Mouse (Mus musculus) lung, embryonic 15.5 days (tissue): Measurements from ENCODE around the gene Cpne1. TPM values are rescaled to one million over a fixed set of nuclear protein-coding genes. Genes with fewer than 3 reads are reported as not detected.
"Not testable (repeated sequence)": the region's sequence is repeated elsewhere in the genome, so short reads cannot be mapped to it uniquely, and the experiment has no call there.

Experiments used
- ATAC-seq: fragments of 200-750 bp; cut with Nextera tagmentation; 2 replicates; pipeline ENCODE4 v1.8.0; 2017; ENCODE audit warnings: moderate number of reproducible peaks, borderline replicate concordance; ENCODE audit not compliant: low FRiP score, low TSS enrichment; ENCODE audit errors: extremely low read depth
- H3K27ac ChIP-seq: fragments of 300-500 bp; sonication (generic); 2 replicates; pipeline ENCODE4 v1.5.1; 2015; ENCODE audit warnings: moderate library complexity, mild to moderate bottlenecking, inconsistent platforms
- H3K27me3 ChIP-seq: fragments of 300-500 bp; sonication (generic); 2 replicates; pipeline ENCODE4 v1.6.1; 2015; ENCODE audit warnings: inconsistent platforms
- H3K36me3 ChIP-seq: fragments of 300-500 bp; sonication (generic); 2 replicates; pipeline ENCODE4 v1.6.1; 2015; ENCODE audit warnings: inconsistent platforms
- H3K4me1 ChIP-seq: fragments of 300-500 bp; sonication (generic); 2 replicates; pipeline ENCODE4 v1.6.1; 2015; ENCODE audit warnings: inconsistent platforms
- H3K4me2 ChIP-seq: fragments of 300-500 bp; sonication (generic); 2 replicates; pipeline ENCODE4 v1.6.1; 2015; ENCODE audit warnings: inconsistent platforms, mild to moderate bottlenecking, moderate library complexity
- H3K4me3 ChIP-seq: fragments of 300-500 bp; sonication (generic); 2 replicates; pipeline ENCODE4 v1.5.1; 2015; ENCODE audit warnings: mild to moderate bottlenecking, inconsistent platforms
- H3K9ac ChIP-seq: fragments of 300-500 bp; sonication (generic); 2 replicates; pipeline ENCODE4 v1.6.1; 2015; ENCODE audit warnings: inconsistent platforms
- H3K9me3 ChIP-seq: fragments of 300-500 bp; sonication (generic); 2 replicates; pipeline ENCODE4 v1.6.1; 2016; ENCODE audit warnings: inconsistent platforms
- WGBS: fragments of 180-500 bp; shearing (Covaris S2); methylation state at CpG from one replicate; pipeline ENCODE4 v1.1.7; 2015; 5-methylcytosine and 5-hydroxymethylcytosine counted together
- polyA plus RNA-seq: library from polyadenylated mRNA; unstranded; fragments of >200 nt; fragmentation: Nextera tagmentation; extraction: Ambion mirVana; gene quantifications from 2 replicates; pipeline ENCODE4 v1.2.1, GENCODE M21; 2015

Cpne1 gene
- polyA plus RNA-seq, 1 experiment from 2014 or later, result 76.2 TPM

GRCm38 (mm10) chr2:156123731-156124130, 12.0 kb upstream of the Cpne1 start:
- Histone ChIP-seq H3K4me3 (no peak overlapping the region), H3K9me3 (no peaks in the 10 kb centered on the region), H3K4me2 (no peak overlapping the region), H3K9ac (no peak overlapping the region), H3K27ac (no peak overlapping the region), H3K36me3 (no peaks in the 10 kb centered on the region; the same call in 1 of the 2 replicates), H3K4me1 (no peaks in the 10 kb centered on the region), H3K27me3 (no peaks in the 10 kb centered on the region)
- WGBS, result 89% methylated on average over 5 of the region's 5 CpGs
- no peak for ATAC-seq

- Histone ChIP-seq H3K27ac (no peak overlapping the region), H3K4me2 (no peak overlapping the region), H3K9me3 (no peaks in the 10 kb centered on the region), H3K36me3 (no peaks in the 10 kb centered on the region; the same call in 1 of the 2 replicates), H3K9ac (no peak overlapping the region), H3K4me1 (no peaks in the 10 kb centered on the region), H3K4me3 (no peak overlapping the region), H3K27me3 (no peaks in the 10 kb centered on the region)
- ATAC-seq, result no peak
Observed at GRCm38 (mm10) chr2:156119566-156119965, 7.8 kb upstream of the Cpne1 start.

GRCm38 (mm10) chr2:156112080-156112423, 287 bp upstream of the Cpne1 start:
- not testable (repeated sequence) for ATAC-seq, H3K9me3 ChIP-seq, H3K36me3 ChIP-seq, H3K27me3 ChIP-seq
- Histone ChIP-seq H3K9ac (peak overlapping the region; percentile 92), H3K4me3 (peak overlapping the region; percentile 82), H3K4me2 (peak overlapping the region; percentile 55), H3K4me1 (peaks cover 10% of the 10 kb centered on the region), H3K27ac (peak overlapping the region; percentile 92)
- 17% methylated on average over 5 of the region's 5 CpGs for WGBS

- WGBS, result under 1% methylated on average over 16 of the region's 16 CpGs
- Histone ChIP-seq H3K27me3 (no peaks in the 10 kb centered on the region), H3K9ac (peak overlapping the region; percentile 92), H3K27ac (peak overlapping the region; percentile 92), H3K9me3 (no peaks in the 10 kb centered on the region), H3K4me2 (peak overlapping the region; percentile 63), H3K4me3 (peak overlapping the region; percentile 82), H3K4me1 (peaks cover 10% of the 10 kb centered on the region), H3K36me3 (peaks cover 5% of the 10 kb centered on the region; the same call in 1 of the 2 replicates)
- peak; percentile 72 for ATAC-seq
Observed at GRCm38 (mm10) chr2:156110627-156111357, 973 bp downstream of the Cpne1 start.

GRCm38 (mm10) chr2:156091926-156092325, 19.8 kb downstream of the Cpne1 start:
- H3K27ac ChIP-seq, result no peak overlapping the region
- peaks cover 34% of the 10 kb centered on the region for H3K36me3 ChIP-seq
- no peaks in the 10 kb centered on the region for H3K27me3 ChIP-seq
- ATAC-seq, result no peak
- 47% methylated on average over 5 of the region's 5 CpGs for WGBS
- H3K9me3 ChIP-seq, result no peaks in the 10 kb centered on the region
- H3K4me3 ChIP-seq, result no peak overlapping the region
- H3K9ac ChIP-seq, result no peak overlapping the region
- H3K4me2 ChIP-seq, result no peak overlapping the region
- H3K4me1 ChIP-seq, result peaks cover 9% of the 10 kb centered on the region

GRCm38 (mm10) chr2:156089799-156090198, 22.0 kb downstream of the Cpne1 start:
- H3K4me3 ChIP-seq, result no peak overlapping the region
- no peak overlapping the region for H3K27ac ChIP-seq
- H3K9me3 ChIP-seq, result no peaks in the 10 kb centered on the region
- 81% methylated on average over 1 of the region's 1 CpGs for WGBS
- peaks cover 9% of the 10 kb centered on the region for H3K4me1 ChIP-seq
- no peak overlapping the region for H3K9ac ChIP-seq
- H3K27me3 ChIP-seq, result no peaks in the 10 kb centered on the region
- ATAC-seq, result no peak
- peaks cover 12% of the 10 kb centered on the region for H3K36me3 ChIP-seq
- H3K4me2 ChIP-seq, result no peak overlapping the region

- no peaks in the 10 kb centered on the region for H3K9me3 ChIP-seq
- 82% methylated on average over 7 of the region's 7 CpGs for WGBS
- ATAC-seq, result no peak
- H3K4me2 ChIP-seq, result no peak overlapping the region
- H3K4me1 ChIP-seq, result peaks cover 9% of the 10 kb centered on the region
- no peak overlapping the region for H3K27ac ChIP-seq
- H3K9ac ChIP-seq, result no peak overlapping the region
- H3K27me3 ChIP-seq, result no peaks in the 10 kb centered on the region
- H3K36me3 ChIP-seq, result peaks cover 11% of the 10 kb centered on the region; the same call in 1 of the 2 replicates
- no peak overlapping the region for H3K4me3 ChIP-seq
Observed at GRCm38 (mm10) chr2:156087391-156088110, 24.2 kb downstream of the Cpne1 start.

DNA sequence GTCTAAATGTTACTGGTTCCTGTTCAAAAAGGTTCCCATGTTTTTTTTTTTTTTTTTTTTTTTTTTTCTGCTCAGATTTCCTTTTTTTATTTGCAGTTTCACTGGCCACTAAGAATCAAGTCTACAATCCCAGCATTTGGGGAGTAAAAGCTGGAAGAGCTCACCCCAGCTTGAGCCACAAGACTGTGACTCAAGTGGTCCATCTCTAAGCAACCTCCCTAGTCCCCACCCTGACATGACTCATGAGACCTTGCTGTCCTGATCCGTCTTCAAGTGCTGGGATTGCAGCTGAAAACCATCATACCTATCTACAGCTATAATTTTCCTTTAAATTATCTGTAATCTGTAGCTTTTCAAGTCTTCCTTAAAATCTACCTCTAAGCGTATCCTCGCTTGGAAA, 27.2 kb downstream of the Cpne1 start:
- H3K9me3 ChIP-seq, result no peaks in the 10 kb centered on the region
- no peak for ATAC-seq
- no peaks in the 10 kb centered on the region for H3K27me3 ChIP-seq
- H3K4me1 ChIP-seq, result no peaks in the 10 kb centered on the region
- no peak overlapping the region for H3K9ac ChIP-seq
- H3K36me3 ChIP-seq, result peaks cover 3% of the 10 kb centered on the region; the same call in 1 of the 2 replicates
- H3K27ac ChIP-seq, result no peak overlapping the region
- no peak overlapping the region for H3K4me2 ChIP-seq
- no peak overlapping the region for H3K4me3 ChIP-seq
- 83% methylated on average over 3 of the region's 3 CpGs for WGBS

GRCm38 (mm10) chr2:156080391-156080790, 31.4 kb downstream of the Cpne1 start:
- ATAC-seq, result no peak
- Histone ChIP-seq H3K27me3 (no peaks in the 10 kb centered on the region), H3K4me3 (no peak overlapping the region), H3K9ac (no peak overlapping the region), H3K9me3 (no peaks in the 10 kb centered on the region), H3K4me1 (no peaks in the 10 kb centered on the region), H3K4me2 (no peak overlapping the region), H3K27ac (no peak overlapping the region), H3K36me3 (peaks cover 38% of the 10 kb centered on the region)
- WGBS, result 70% methylated on average over 7 of the region's 7 CpGs

DNA sequence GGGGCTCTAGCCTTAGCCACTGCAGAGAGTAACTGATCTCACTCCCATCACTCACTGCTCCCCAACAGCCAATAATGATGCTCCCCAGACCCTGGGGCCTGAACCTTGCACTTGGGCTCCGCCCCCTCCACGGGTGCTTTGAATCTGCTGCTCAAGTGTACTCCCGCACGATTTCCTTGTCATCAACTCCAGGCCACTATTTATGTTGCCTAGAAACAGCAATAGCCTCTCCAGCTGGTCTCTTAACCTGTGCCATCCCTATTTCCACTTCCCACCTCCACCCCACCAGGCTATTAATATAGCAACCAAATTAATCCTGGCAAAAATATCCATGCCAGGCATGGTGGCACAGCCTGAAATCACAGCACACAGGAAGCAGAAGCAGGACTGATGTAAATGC, 32.1 kb downstream of the Cpne1 start:
- H3K27ac ChIP-seq, result no peak overlapping the region
- H3K4me1 ChIP-seq, result no peaks in the 10 kb centered on the region
- no peaks in the 10 kb centered on the region for H3K27me3 ChIP-seq
- WGBS, result 37% methylated on average over 4 of the region's 4 CpGs
- no peak overlapping the region for H3K4me2 ChIP-seq
- H3K4me3 ChIP-seq, result no peak overlapping the region
- H3K9me3 ChIP-seq, result no peaks in the 10 kb centered on the region
- H3K9ac ChIP-seq, result no peak overlapping the region
- ATAC-seq, result no peak
- peaks cover 45% of the 10 kb centered on the region for H3K36me3 ChIP-seq

- H3K4me2 ChIP-seq, result no peak overlapping the region
- H3K36me3 ChIP-seq, result peaks cover 50% of the 10 kb centered on the region
- ATAC-seq, result no peak
- no peak overlapping the region for H3K27ac ChIP-seq
- H3K4me3 ChIP-seq, result no peak overlapping the region
- 80% methylated on average over 8 of the region's 8 CpGs for WGBS
- no peaks in the 10 kb centered on the region for H3K4me1 ChIP-seq
- H3K9me3 ChIP-seq, result no peaks in the 10 kb centered on the region
- no peaks in the 10 kb centered on the region for H3K27me3 ChIP-seq
- no peak overlapping the region for H3K9ac ChIP-seq
Observed at GRCm38 (mm10) chr2:156079183-156079560, 32.6 kb downstream of the Cpne1 start.

DNA sequence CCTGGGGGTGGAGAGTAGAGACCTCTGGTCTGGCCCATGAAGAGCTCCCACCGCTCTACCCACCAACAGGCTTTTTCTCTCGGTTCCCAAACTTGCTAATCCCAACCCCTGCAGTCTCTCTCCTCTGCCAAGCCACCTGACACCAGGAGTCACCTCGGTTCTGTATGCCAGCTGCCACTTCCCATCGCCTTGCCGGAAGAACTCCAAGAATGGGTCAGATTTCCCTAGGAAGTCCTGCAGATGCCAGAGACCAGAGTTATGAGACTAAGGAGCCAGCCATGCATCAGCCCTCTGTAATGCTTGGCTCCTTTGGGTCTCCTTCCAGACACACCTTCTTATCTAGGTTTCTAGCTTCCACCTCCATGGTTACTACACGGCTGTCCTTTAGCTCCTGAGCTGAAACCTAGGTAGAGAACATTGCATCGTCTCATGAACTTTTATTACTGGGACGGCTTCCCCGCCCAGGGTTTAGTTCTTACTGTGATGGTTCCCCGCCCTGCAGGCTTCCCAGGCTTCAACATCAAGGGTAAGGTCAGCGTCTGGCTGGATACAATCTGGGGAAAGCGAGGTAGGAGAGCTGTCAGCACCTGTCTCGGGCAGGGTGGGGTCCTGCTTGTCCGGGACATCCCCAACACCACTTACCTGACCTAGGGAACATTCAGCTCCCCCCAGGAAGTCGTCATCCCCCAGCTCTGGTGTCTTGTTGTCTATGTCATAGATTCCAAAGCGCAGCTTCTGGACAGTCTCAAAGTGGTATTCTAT, 33.2 kb downstream of the Cpne1 start:
- H3K4me3 ChIP-seq, result no peak overlapping the region
- no peaks in the 10 kb centered on the region for H3K27me3 ChIP-seq
- no peak for ATAC-seq
- H3K36me3 ChIP-seq, result peaks cover 55% of the 10 kb centered on the region
- no peak overlapping the region for H3K9ac ChIP-seq
- no peak overlapping the region for H3K27ac ChIP-seq
- WGBS, result 89% methylated on average over 16 of the region's 16 CpGs
- no peaks in the 10 kb centered on the region for H3K4me1 ChIP-seq
- H3K4me2 ChIP-seq, result no peak overlapping the region
- no peaks in the 10 kb centered on the region for H3K9me3 ChIP-seq
